Mouse (Mus musculus): ENCODE results near the gene Mavs.

DNA sequence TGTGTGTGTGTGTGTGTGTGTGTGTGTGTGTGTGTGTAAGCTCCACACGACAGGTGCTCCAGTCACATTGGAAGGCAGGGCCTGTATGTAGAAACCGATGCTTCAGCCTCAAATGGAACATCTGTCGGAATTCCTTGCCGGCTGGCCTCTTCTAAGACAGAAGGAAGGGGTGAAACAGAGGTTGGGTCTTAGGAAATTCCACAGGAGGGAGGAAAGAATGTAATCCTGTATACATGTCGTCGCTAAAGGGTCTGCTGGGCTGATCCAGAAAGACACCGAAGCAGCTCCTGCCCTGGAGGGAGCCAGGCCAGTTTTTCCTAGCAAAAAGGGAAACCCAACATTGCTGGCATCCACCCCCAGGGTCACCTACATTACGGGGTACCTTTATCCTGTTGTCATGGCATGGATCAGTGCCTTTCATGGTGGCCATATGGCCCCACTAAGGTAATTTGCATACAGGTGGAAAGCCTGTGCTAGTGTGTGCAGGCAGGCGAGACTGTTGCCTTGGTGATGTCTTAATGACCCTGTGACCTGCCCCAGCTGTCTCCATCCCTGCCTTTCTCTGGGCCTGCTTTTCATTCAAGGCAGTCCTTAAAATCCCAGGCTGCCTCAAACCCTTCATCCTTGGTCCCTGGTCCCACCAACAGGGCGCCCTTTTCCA lies 43.4 kb upstream of the Mavs start:
- TF ChIP-seq CTCF (IDR thresholded peaks at IDR 0.05; ENCODE audit: low read depth) (no peak), EP300 (IDR thresholded peaks at IDR 0.05; ENCODE audit: low read depth) (no peak)

Measured in heart, postnatal 0 days (tissue).